Mouse (Mus musculus) C2C12 (cell line): ENCODE results near the gene Cep152.

ENCODE experiments used
- CTCF ChIP-seq: IDR thresholded peaks from one replicate; pipeline ENCODE4 v1.5.1; 2011; ENCODE audit not compliant: control insufficient read depth, insufficient read depth, insufficient read length
- MAX ChIP-seq: IDR thresholded peaks from one replicate; pipeline ENCODE4 v1.6.1; 2011; ENCODE audit warnings: mild to moderate bottlenecking, control low read depth
- MYOD1 ChIP-seq: IDR thresholded peaks from one replicate; pipeline ENCODE4 v1.6.1; 2011; ENCODE audit warnings: low read depth; ENCODE audit not compliant: control insufficient read depth, insufficient read length
- MYOG ChIP-seq: IDR thresholded peaks from one replicate; pipeline ENCODE4 v1.6.1; 2011; ENCODE audit not compliant: control insufficient read depth, insufficient read length; ENCODE audit errors: extremely low read depth
- USF1 ChIP-seq: IDR thresholded peaks from one replicate; pipeline ENCODE4 v1.6.1; 2011; ENCODE audit warnings: low read depth, mild to moderate bottlenecking, control low read depth, moderate library complexity

DNA sequence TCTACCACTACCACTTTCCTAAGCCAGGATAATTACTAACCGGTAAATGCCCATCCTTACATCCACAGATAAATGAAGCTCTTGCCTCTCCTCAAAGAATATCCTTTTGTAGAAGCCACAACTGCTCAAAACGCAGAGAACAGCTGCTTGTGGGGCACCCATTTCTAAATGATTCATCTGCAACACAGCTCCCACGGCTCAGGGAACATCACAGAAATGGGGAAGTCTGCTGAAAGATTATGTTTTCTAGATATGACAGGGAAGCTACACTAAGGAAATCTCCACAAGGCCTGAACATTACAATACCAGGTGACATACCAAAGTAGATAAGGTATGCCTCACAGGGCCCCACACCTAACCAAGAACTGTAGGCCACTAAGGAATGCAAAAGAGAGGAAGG is 49.1 kb downstream of the Cep152 start:
- TF ChIP-seq CTCF (no peak), USF1 (no peak), MYOD1 (no peak), MAX (no peak), MYOG (no peak)
